9 mouse cellular contexts compared by ENCODE assay signal in the genomic region with DNA sequence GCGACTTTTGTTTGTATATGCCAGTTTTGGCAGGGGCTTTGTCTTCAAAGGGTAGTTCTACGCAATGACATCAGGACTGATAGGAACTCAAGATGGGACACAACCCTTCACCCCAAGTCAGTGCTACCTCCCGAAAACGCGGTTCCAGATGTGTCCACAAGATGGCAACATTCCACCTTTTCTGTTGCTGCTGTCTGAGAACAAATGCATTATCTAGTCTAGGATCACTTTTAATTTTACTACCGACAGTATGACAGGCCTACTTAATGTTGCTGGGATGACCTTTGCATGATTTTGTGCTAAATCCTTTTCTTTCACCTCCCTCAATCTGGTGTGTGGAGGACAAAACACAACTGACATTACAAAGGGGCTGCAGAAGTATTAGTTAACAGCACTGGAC.
A peak's percentile ranks its signal among the peaks of the same experiment; 100 is the strongest.
DNase-seq lines count a peak whose midpoint lies in the region; ATAC-seq lines count a peak whose summit lies in the region.
"Had no signal": no experiment of that assay in that cellular context is flagged by ENCODE, and none has a peak within 500 bp of the region (broad histone marks: within the 10 kb centered on the region; RNA-seq: fewer than 3 reads in every experiment).

No protein-coding gene starts in this region.

- no peak overlapping the region for H3K4me3 ChIP-seq in kidney, embryonic 15.5 days (replicated peaks)
- H3K4me3 ChIP-seq: lung, embryonic 15.5 days had no signal

- ATAC-seq in kidney, embryonic 15.5 days (replicated peaks; ENCODE audit: low FRiP score), result no peak

- DNase-seq in kidney, adult 8-10 months, result peak; percentile 7 to 59
- DNase-seq in adrenal gland, adult 8-10 months, result peak; percentile 5
- peak; percentile 24 for DNase-seq in embryo, embryonic 11.5 days (ENCODE audit: low read depth, low spot score)
- DNase-seq in hindlimb bud, embryonic 11.5 days (ENCODE audit: extremely low spot score, low read depth, low spot score), result peak; percentile 35
- DNase-seq in left cerebral cortex, postnatal 4 days, result peak; percentile 66
- DNase-seq in retina, postnatal 7 days (ENCODE audit: low read depth, low spot score), result peak; percentile 35
- DNase-seq in thymus, postnatal 14 days, result no peak

- intact Hi-C loops in left cerebral cortex, postnatal 4 days (cut with DNase I), result loop anchor here (10.0 kb wide), 1 partner anchor 75 kb away; no protein-coding TSS in a partner anchor

- no peaks in the 10 kb centered on the region for H3K36me3 ChIP-seq in kidney, embryonic 15.5 days
- H3K36me3 ChIP-seq: lung, embryonic 15.5 days had no signal

- 9% methylated on average over 6 of the region's 6 CpGs for WGBS in kidney, embryonic 15.5 days

- no peaks in the 10 kb centered on the region for H3K4me1 ChIP-seq in kidney, embryonic 15.5 days
- H3K4me1 ChIP-seq: lung, embryonic 15.5 days had no signal

- H3K9ac ChIP-seq in kidney, embryonic 15.5 days, result no peak overlapping the region
- H3K9ac ChIP-seq: lung, embryonic 15.5 days had no signal

- no peaks in the 10 kb centered on the region for H3K9me3 ChIP-seq in kidney, embryonic 15.5 days (replicated peaks)
- H3K9me3 ChIP-seq: lung, embryonic 15.5 days had no signal

- H3K27ac ChIP-seq in kidney, embryonic 15.5 days, result no peak overlapping the region
- H3K27ac ChIP-seq: lung, embryonic 15.5 days had no signal

- no peak overlapping the region for H3K4me2 ChIP-seq in kidney, embryonic 15.5 days
- H3K4me2 ChIP-seq: lung, embryonic 15.5 days had no signal

- no peaks in the 10 kb centered on the region for H3K27me3 ChIP-seq in kidney, embryonic 15.5 days
- H3K27me3 ChIP-seq: lung, embryonic 15.5 days had no signal
